Mouse (Mus musculus) neural tube, embryonic 13.5 days (tissue): ENCODE data around the gene Gm45618. TPM values are rescaled to one million over a fixed set of nuclear protein-coding genes. Genes with fewer than 3 reads are reported as not detected.

Source experiments
- ATAC-seq: fragments of 200-750 bp; cut with Nextera tagmentation; 2 replicates; pipeline ENCODE4 v1.8.0; 2017; ENCODE audit warnings: low read depth, mild to moderate bottlenecking, moderate TSS enrichment, moderate library complexity
- H3K27ac ChIP-seq: fragments of 300-500 bp; sonication (generic); replicated peaks from 2 replicates; pipeline ENCODE4 v1.5.1; 2015; ENCODE audit warnings: moderate library complexity, mild to moderate bottlenecking, inconsistent platforms
- H3K27me3 ChIP-seq: fragments of 300-500 bp; sonication (generic); 2 replicates; pipeline ENCODE4 v1.6.1; 2015; ENCODE audit warnings: mild to moderate bottlenecking, inconsistent platforms
- H3K36me3 ChIP-seq: fragments of 300-500 bp; sonication (generic); 2 replicates; pipeline ENCODE4 v1.6.1; 2015; ENCODE audit warnings: mild to moderate bottlenecking, inconsistent platforms
- H3K4me1 ChIP-seq: fragments of 300-500 bp; sonication (generic); replicated peaks from 2 replicates; pipeline ENCODE4 v1.6.1; 2015; ENCODE audit warnings: inconsistent platforms
- H3K4me2 ChIP-seq: fragments of 300-500 bp; sonication (generic); 2 replicates; pipeline ENCODE4 v1.6.1; 2015; ENCODE audit warnings: inconsistent platforms, mild to moderate bottlenecking, moderate library complexity
- H3K4me3 ChIP-seq: fragments of 300-500 bp; sonication (generic); 2 replicates; pipeline ENCODE4 v1.5.1; 2015; ENCODE audit warnings: mild to moderate bottlenecking, inconsistent platforms
- H3K9ac ChIP-seq: fragments of 300-500 bp; sonication (generic); 2 replicates; pipeline ENCODE4 v1.6.1; 2015; ENCODE audit warnings: moderate library complexity, mild to moderate bottlenecking, inconsistent platforms
- H3K9me3 ChIP-seq: fragments of 300-500 bp; sonication (generic); 2 replicates; pipeline ENCODE4 v1.6.1; 2016; ENCODE audit warnings: inconsistent platforms
- WGBS: fragments of 180-500 bp; shearing (Covaris S2); methylation state at CpG from one replicate; pipeline ENCODE4 v1.1.7; 2015; 5-methylcytosine and 5-hydroxymethylcytosine counted together
- polyA plus RNA-seq: library from polyadenylated mRNA; unstranded; fragments of >200 nt; fragmentation: Nextera tagmentation; extraction: Ambion mirVana; gene quantifications from 2 replicates; pipeline ENCODE4 v1.2.1, GENCODE M21; 2015

Gene Gm45618
- polyA plus RNA-seq, 1 experiment from 2014 or later = not detected

DNA sequence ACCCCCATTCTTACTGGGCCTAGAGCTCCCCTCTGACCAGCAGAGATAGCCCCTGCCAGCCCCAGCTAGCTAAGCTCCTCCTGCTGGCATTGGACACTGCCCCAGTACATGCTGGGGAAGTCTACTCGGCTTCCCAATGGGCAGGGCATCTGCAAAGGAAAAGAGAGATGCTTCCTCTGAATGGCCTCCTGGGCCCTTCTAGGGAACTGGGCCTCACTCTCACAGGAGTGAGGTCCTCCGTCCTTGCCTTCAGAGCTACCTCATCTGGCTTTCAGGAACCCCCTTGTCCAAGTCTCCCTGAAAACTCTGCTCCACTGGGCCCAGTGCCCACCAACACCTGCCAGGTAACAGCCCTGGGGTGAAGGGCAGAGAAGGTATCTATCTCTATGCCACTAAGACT, 39.7 kb downstream of the Gm45618 start:
- no peak for ATAC-seq
- Histone ChIP-seq H3K27me3 (peaks cover 43% of the 10 kb centered on the region), H3K9ac (no peak overlapping the region), H3K27ac (no peak overlapping the region), H3K4me1 (peaks cover 40% of the 10 kb centered on the region), H3K4me3 (no peak overlapping the region), H3K4me2 (no peak overlapping the region), H3K9me3 (no peaks in the 10 kb centered on the region), H3K36me3 (peaks cover 73% of the 10 kb centered on the region)
- WGBS = 58% methylated on average over 2 of the region's 2 CpGs

GRCm38 (mm10) chr7:142079365-142079764, 41.2 kb downstream of the Gm45618 start:
- H3K27ac ChIP-seq = no peak overlapping the region
- H3K4me2 ChIP-seq = no peak overlapping the region
- WGBS = 35% methylated on average over 5 of the region's 5 CpGs
- H3K9ac ChIP-seq = no peak overlapping the region
- no peak for ATAC-seq
- peaks cover 29% of the 10 kb centered on the region for H3K4me1 ChIP-seq
- H3K27me3 ChIP-seq = peaks cover 35% of the 10 kb centered on the region
- H3K36me3 ChIP-seq = peaks cover 58% of the 10 kb centered on the region
- H3K4me3 ChIP-seq = no peak overlapping the region
- H3K9me3 ChIP-seq = no peaks in the 10 kb centered on the region

DNA sequence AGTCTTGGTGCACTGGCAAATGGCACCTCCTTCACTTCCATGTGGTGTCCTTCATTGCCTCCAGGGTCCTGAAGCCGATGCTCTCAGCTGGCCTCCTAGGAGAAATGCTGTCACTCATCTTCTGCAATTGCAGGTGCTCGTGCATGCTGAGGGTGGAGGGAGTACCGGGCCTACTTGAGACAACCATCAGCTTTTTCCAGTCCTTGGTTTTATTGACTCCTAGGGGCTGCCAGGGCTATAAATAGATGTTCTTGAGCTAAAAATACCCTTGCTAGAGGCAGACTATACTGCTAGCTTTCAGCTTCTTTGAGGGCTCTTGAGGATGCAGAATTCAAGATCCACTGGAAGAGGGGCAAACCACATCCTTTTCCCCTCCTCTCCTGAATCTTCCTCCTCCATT, 43.4 kb downstream of the Gm45618 start:
- H3K36me3 ChIP-seq = peaks cover 36% of the 10 kb centered on the region
- no peaks in the 10 kb centered on the region for H3K9me3 ChIP-seq
- no peak overlapping the region for H3K4me3 ChIP-seq
- H3K4me2 ChIP-seq = no peak overlapping the region
- WGBS = 58% methylated on average over 3 of the region's 3 CpGs
- H3K4me1 ChIP-seq = peaks cover 12% of the 10 kb centered on the region
- H3K27me3 ChIP-seq = peaks cover 13% of the 10 kb centered on the region
- 0 out of 2 replicates have a peak overlapping the region, but pooled peaks have one; percentile 5 for H3K27ac ChIP-seq
- ATAC-seq = no peak
- peak overlapping the region; percentile 41; the same call in 1 of the 2 replicates for H3K9ac ChIP-seq

DNA sequence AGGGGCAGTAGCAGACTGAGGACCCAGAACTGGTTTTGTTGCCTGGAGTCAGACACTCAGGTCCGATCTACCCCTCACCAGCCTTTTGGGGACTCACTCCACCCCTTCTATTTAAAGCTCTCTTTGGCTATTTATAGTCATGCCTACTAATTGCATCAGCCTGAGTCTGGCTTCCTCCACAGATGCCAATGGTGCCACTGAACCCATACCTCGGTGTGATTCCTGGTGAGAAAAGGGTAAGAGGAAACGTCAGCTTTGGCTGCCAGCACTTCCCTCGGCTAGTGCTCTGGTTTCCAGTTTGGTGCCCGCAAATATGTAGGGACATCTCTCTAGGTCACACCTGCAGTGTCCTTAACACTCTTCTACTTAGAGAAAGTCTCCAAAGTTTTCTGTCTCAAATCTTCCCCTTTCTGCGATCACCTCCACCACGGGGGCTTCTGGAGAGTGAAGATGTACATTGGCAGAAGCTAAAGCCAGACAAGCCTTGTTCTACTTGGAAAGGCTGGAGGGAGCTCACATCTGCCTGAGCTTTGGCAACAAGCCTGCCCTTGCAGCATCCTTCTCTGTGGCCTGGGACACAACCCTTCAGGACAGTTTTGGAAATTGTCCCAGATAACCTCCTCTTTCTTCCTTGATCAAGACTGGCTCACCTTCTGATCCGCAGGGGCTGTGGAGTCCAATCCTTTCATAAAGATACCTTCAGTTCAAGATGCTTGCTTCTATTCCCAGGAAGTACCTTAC, 46.2 kb downstream of the Gm45618 start:
- no peak overlapping the region for H3K4me3 ChIP-seq
- H3K9me3 ChIP-seq = no peaks in the 10 kb centered on the region
- peaks cover 20% of the 10 kb centered on the region for H3K27me3 ChIP-seq
- H3K27ac ChIP-seq = no peak overlapping the region
- WGBS = 77% methylated on average over 8 of the region's 8 CpGs
- no peak for ATAC-seq
- peaks cover 12% of the 10 kb centered on the region for H3K4me1 ChIP-seq
- H3K36me3 ChIP-seq = peaks cover 9% of the 10 kb centered on the region
- no peak overlapping the region for H3K4me2 ChIP-seq
- no peak overlapping the region for H3K9ac ChIP-seq

DNA sequence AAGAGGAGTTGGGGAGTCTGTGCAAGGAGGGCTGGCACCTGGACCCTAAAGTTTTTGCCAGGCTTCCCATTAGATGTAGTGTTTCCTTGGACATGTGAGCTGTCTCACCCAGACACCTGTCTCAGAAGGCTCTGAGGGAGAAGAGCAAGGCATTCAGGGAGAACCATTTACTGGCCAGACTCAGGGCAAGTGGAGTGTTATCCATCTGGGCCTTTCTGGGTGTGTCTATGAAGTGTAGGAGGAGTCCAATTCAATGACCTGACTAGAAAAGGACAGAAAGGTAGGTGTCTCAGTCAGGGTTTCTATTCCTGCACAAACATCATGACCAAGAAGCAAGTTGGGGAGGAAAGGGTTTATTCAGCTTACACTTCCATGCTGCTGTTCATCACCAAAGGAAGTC, 48.8 kb downstream of the Gm45618 start:
- ATAC-seq = no peak
- no peaks in the 10 kb centered on the region for H3K9me3 ChIP-seq
- no peak overlapping the region for H3K4me3 ChIP-seq
- no peaks in the 10 kb centered on the region for H3K36me3 ChIP-seq
- H3K4me1 ChIP-seq = peaks cover 5% of the 10 kb centered on the region
- H3K9ac ChIP-seq = no peak overlapping the region
- H3K4me2 ChIP-seq = no peak overlapping the region
- peaks cover 20% of the 10 kb centered on the region for H3K27me3 ChIP-seq
- H3K27ac ChIP-seq = no peak overlapping the region

DNA sequence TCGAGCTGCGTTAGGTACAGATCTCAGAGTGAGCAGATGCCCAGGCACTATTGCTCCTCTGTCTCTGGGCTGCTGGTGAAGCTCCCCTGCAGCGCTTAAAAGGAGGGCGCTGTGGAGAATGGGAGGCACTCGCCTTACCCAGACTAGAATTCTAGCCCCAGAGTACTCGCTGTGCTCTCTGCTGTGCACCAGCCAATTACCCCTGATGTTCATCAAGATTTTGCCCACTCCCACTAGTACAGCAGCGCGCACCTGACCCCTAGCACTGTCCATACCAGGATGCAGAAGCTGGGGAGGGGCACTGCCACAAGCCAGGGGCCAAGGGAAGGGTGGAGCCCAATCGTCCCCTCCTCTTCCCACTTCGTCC, 49.3 kb downstream of the Gm45618 start:
- no peak overlapping the region for H3K27ac ChIP-seq
- 4% methylated on average over 9 of the region's 10 CpGs for WGBS
- peak; percentile 81 for ATAC-seq
- H3K27me3 ChIP-seq = peaks cover 20% of the 10 kb centered on the region
- peaks cover 5% of the 10 kb centered on the region for H3K4me1 ChIP-seq
- H3K4me2 ChIP-seq = peak overlapping the region; percentile 53
- H3K4me3 ChIP-seq = peak overlapping the region; percentile 23
- H3K36me3 ChIP-seq = no peaks in the 10 kb centered on the region
- H3K9ac ChIP-seq = peak overlapping the region; percentile 60; the same call in 1 of the 2 replicates
- H3K9me3 ChIP-seq = no peaks in the 10 kb centered on the region

DNA sequence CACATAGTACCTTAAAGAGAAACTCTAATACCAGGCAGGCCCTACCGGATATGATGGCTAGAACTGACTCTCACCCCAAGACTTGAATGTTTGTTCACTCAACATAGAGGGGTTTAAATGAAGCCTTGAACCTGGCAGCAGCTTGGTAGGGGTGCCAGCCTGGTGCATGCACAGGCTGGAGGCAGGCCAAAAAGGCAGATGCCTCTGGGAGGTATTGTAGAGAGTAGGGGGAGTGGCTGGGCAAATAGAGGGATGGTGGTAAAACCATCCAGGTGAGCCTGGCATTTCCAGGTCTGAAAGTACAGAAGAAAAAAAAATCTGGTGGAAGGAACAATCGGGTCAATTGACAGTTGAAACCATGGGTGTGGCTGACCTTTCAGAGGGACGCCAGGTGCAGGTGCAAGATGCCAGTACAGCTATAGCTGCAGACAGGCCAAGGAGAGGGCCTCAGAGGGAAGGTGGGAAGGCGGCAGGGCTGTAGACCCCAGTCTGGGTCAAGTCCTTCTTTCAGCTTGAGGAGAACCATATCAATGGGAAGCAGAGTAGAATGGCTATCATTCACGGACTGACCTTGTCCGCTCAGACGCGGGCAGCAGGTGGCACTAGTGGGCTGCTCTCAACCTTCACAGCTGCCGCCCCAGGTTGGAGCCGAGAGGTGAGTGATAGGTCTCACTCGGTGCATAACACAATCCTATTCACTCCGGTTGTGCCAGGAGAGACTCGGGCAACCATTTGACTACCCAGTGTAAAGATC, 49.9 kb downstream of the Gm45618 start:
- no peaks in the 10 kb centered on the region for H3K9me3 ChIP-seq
- no peaks in the 10 kb centered on the region for H3K36me3 ChIP-seq
- H3K4me1 ChIP-seq = peaks cover 5% of the 10 kb centered on the region
- peak overlapping the region; percentile 60; the same call in 1 of the 2 replicates for H3K9ac ChIP-seq
- peaks cover 17% of the 10 kb centered on the region for H3K27me3 ChIP-seq
- H3K27ac ChIP-seq = no peak overlapping the region
- peak; percentile 95 for ATAC-seq
- WGBS = 15% methylated on average over 13 of the region's 13 CpGs
- peak overlapping the region; percentile 53 for H3K4me2 ChIP-seq
- H3K4me3 ChIP-seq = peak overlapping the region; percentile 23

Other genes with a start within 250 kb of the Gm45618 start
- 66.8 and 68.9 TPM in 2 replicates for gene Tollip, start 202.2 kb downstream of the Gm45618 start, polyA plus RNA-seq
- 20.1 and 20.6 TPM in 2 replicates for gene Brsk2, start 171.0 kb downstream of the Gm45618 start, polyA plus RNA-seq
- gene Mob2, start 59.7 kb downstream of the Gm45618 start, polyA plus RNA-seq = 51.3 and 52.8 TPM in 2 replicates
- 88.4 and 96.1 TPM in 2 replicates for gene Dusp8, start 24.9 kb downstream of the Gm45618 start, polyA plus RNA-seq
- gene Gm39115, start 15.3 kb upstream of the Gm45618 start, polyA plus RNA-seq = not detected in 2 replicates
- not detected in 2 replicates for gene Gm45337, start 23.9 kb upstream of the Gm45618 start, polyA plus RNA-seq
- not detected in 2 replicates for gene Gm29735, start 36.4 kb upstream of the Gm45618 start, polyA plus RNA-seq
- gene Gm4553, start 45.0 kb upstream of the Gm45618 start, polyA plus RNA-seq = not detected in 2 replicates
- gene Krtap5-2, start 55.3 kb upstream of the Gm45618 start, polyA plus RNA-seq = not detected in 2 replicates
- not detected in 2 replicates for gene Gm10153, start 69.7 kb upstream of the Gm45618 start, polyA plus RNA-seq
- not detected in 2 replicates for gene Krtap5-3, start 80.6 kb upstream of the Gm45618 start, polyA plus RNA-seq
- gene Gm7579, start 91.1 kb upstream of the Gm45618 start, polyA plus RNA-seq = not detected in 2 replicates
- gene Krtap5-5, start 109.2 kb upstream of the Gm45618 start, polyA plus RNA-seq = not detected in 2 replicates
- not detected in 2 replicates for gene Gm40460, start 120.3 kb upstream of the Gm45618 start, polyA plus RNA-seq
- gene Gm2431, start 137.6 kb upstream of the Gm45618 start, polyA plus RNA-seq = not detected in 2 replicates
- gene Gm4559, start 153.6 kb upstream of the Gm45618 start, polyA plus RNA-seq = not detected in 2 replicates
- gene Krtap5-1, start 176.4 kb upstream of the Gm45618 start, polyA plus RNA-seq = not detected in 2 replicates
- not detected in 2 replicates for gene Krtap5-4, start 182.8 kb upstream of the Gm45618 start, polyA plus RNA-seq